Mouse (Mus musculus) heart, embryonic 13.5 days (tissue): ENCODE results near the gene Cyfip1. TPM values are rescaled to one million over a fixed set of nuclear protein-coding genes. Genes with fewer than 3 reads are reported as not detected.

Experiments used
- ATAC-seq: fragments of 200-750 bp; cut with Nextera tagmentation; 2 replicates; pipeline ENCODE4 v1.8.0; 2017; ENCODE audit warnings: moderate TSS enrichment; ENCODE audit not compliant: insufficient number of reproducible peaks, low FRiP score, low TSS enrichment; ENCODE audit errors: extremely low read depth
- H3K27ac ChIP-seq: fragments of 300-500 bp; sonication (generic); replicated peaks from 2 replicates; pipeline ENCODE4 v1.5.1; 2015; ENCODE audit warnings: moderate library complexity, mild to moderate bottlenecking, inconsistent platforms
- H3K27me3 ChIP-seq: fragments of 300-500 bp; sonication (generic); replicated peaks from 2 replicates; pipeline ENCODE4 v1.6.1; 2015; ENCODE audit warnings: mild to moderate bottlenecking, inconsistent platforms
- H3K36me3 ChIP-seq: fragments of 300-500 bp; sonication (generic); 2 replicates; pipeline ENCODE4 v1.6.1; 2015; ENCODE audit warnings: mild to moderate bottlenecking, inconsistent platforms
- H3K4me1 ChIP-seq: fragments of 300-500 bp; sonication (generic); 2 replicates; pipeline ENCODE4 v1.6.1; 2015; ENCODE audit warnings: inconsistent platforms
- H3K4me2 ChIP-seq: fragments of 300-500 bp; sonication (generic); 2 replicates; pipeline ENCODE4 v1.6.1; 2015; ENCODE audit warnings: inconsistent platforms, mild to moderate bottlenecking, moderate library complexity
- H3K4me3 ChIP-seq: fragments of 300-500 bp; sonication (generic); 2 replicates; pipeline ENCODE4 v1.5.1; 2015; ENCODE audit warnings: moderate library complexity, mild to moderate bottlenecking, inconsistent platforms
- H3K9ac ChIP-seq: fragments of 300-500 bp; sonication (generic); 2 replicates; pipeline ENCODE4 v1.6.1; 2015; ENCODE audit warnings: inconsistent platforms, mild to moderate bottlenecking, moderate library complexity
- H3K9me3 ChIP-seq: fragments of 300-500 bp; sonication (generic); 2 replicates; pipeline ENCODE4 v1.6.1; 2016; ENCODE audit warnings: inconsistent platforms
- WGBS: fragments of 180-500 bp; shearing (Covaris S2); methylation state at CpG from one replicate; pipeline ENCODE4 v1.1.7; 2015; ENCODE audit warnings: mixed read lengths; 5-methylcytosine and 5-hydroxymethylcytosine counted together
- polyA plus RNA-seq: library from polyadenylated mRNA; unstranded; fragments of >200 nt; fragmentation: Nextera tagmentation; extraction: Ambion mirVana; gene quantifications from 2 replicates; pipeline ENCODE4 v1.2.1, GENCODE M21; 2015

Cyfip1 gene
- 50.3 and 51.6 TPM in 2 replicates for polyA plus RNA-seq

- WGBS = 41% methylated on average over 7 of the region's 7 CpGs
- ATAC-seq = no peak
Measured at GRCm38 (mm10) chr7:55841445-55841844, at the start of gene Cyfip1. TSS of gene Cyfip1 (plus strand) at chr7:55841745.

GRCm38 (mm10) chr7:55792280-55792679 is 49.3 kb upstream of the Cyfip1 start:
- Histone ChIP-seq H3K4me2 (no peak overlapping the region), H3K36me3 (peaks cover 14% of the 10 kb centered on the region), H3K4me1 (peaks cover 17% of the 10 kb centered on the region), H3K9ac (no peak overlapping the region), H3K27ac (no peak overlapping the region), H3K9me3 (no peaks in the 10 kb centered on the region), H3K27me3 (no peaks in the 10 kb centered on the region), H3K4me3 (no peak overlapping the region)
- ATAC-seq = no peak
- 73% methylated on average over 3 of the region's 3 CpGs for WGBS

More at GRCm38 (mm10) chr7:55841445-55841844, at the start of gene Cyfip1:
- peak within 1 kb of the TSS; percentile 85 for H3K4me3 ChIP-seq
- H3K9ac ChIP-seq = peak within 1 kb of the TSS; percentile 94
- H3K4me1 ChIP-seq = peaks cover 25% of the 10 kb centered on the region
- no peaks in the 10 kb centered on the region for H3K27me3 ChIP-seq
- 0 out of 2 replicates have a peak, but pooled peaks cover 5% of the 10 kb centered on the region for H3K36me3 ChIP-seq
- no peaks in the 10 kb centered on the region for H3K9me3 ChIP-seq
- peak within 1 kb of the TSS; percentile 93 for H3K4me2 ChIP-seq
- peak within 1 kb of the TSS; percentile 95 for H3K27ac ChIP-seq

- peak overlapping the region; percentile 82 for H3K4me2 ChIP-seq
- peaks cover 17% of the 10 kb centered on the region for H3K4me1 ChIP-seq
- H3K27me3 ChIP-seq = no peaks in the 10 kb centered on the region
- peak overlapping the region; percentile 87 for H3K4me3 ChIP-seq
- H3K9ac ChIP-seq = peak overlapping the region; percentile 96
- 36% methylated on average over 13 of the region's 13 CpGs for WGBS
- 0 out of 2 replicates have a peak overlapping the region, but pooled peaks have one; percentile 28 for H3K27ac ChIP-seq
- ATAC-seq = no peak
- peaks cover 25% of the 10 kb centered on the region for H3K36me3 ChIP-seq
- no peaks in the 10 kb centered on the region for H3K9me3 ChIP-seq
Measured at GRCm38 (mm10) chr7:55793236-55793951, 48.2 kb upstream of the Cyfip1 start.

DNA sequence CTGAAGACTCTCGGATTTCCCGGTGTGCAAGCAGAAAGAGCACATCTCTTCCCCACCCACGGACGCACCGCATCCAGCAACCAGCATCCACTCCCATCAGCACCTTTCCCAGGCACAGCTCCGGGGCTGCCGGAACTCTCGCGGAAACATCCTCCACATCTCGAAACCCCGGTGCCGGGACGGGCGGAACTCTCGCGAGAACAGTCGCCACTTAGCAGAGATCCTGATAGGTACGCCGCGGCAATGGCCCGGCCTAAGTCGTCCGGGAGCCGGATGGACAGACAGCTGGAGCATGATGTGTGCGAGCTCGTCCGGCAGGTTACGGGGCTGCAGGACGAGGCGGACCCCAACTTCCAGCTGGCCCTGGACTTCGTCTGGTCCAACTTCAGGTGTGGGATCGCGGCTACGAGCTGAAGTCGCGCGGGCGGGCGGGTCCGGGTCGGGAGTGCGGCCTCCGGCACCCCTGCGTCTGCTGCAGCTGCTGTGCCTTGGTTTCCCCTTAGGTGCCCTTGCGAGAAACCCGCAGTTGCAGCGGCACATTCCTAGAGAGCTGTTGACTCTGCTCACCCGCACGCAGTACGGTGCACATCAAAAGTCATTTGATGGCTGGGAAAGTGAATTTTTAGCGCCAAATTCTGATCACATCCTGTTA is 47.5 kb upstream of the Cyfip1 start, which contains the start of gene Tubgcp5:
Gene Tubgcp5 (plus strand): TSS at position 203 of the 652 bp plus-strand sequence.
- ATAC-seq = peak; percentile 89
- Histone ChIP-seq H3K27ac (peak within 1 kb of the TSS; percentile 73), H3K4me1 (peaks cover 17% of the 10 kb centered on the region), H3K9ac (peak within 1 kb of the TSS; percentile 96), H3K4me2 (peak within 1 kb of the TSS; percentile 82), H3K27me3 (no peaks in the 10 kb centered on the region), H3K4me3 (peak within 1 kb of the TSS; percentile 87), H3K9me3 (no peaks in the 10 kb centered on the region), H3K36me3 (peaks cover 31% of the 10 kb centered on the region)
- WGBS = under 1% methylated on average over 51 of the region's 51 CpGs

- WGBS = 87% methylated on average over 3 of the region's 3 CpGs
- Histone ChIP-seq H3K4me3 (no peak overlapping the region), H3K27ac (no peak overlapping the region), H3K4me1 (peaks cover 6% of the 10 kb centered on the region), H3K27me3 (no peaks in the 10 kb centered on the region), H3K9ac (no peak overlapping the region), H3K36me3 (peaks cover 82% of the 10 kb centered on the region), H3K4me2 (no peak overlapping the region), H3K9me3 (no peaks in the 10 kb centered on the region)
- ATAC-seq = no peak
Measured at GRCm38 (mm10) chr7:55799981-55800380, 41.6 kb upstream of the Cyfip1 start.

- WGBS = 86% methylated on average over 2 of the region's 2 CpGs
- Histone ChIP-seq H3K4me2 (no peak overlapping the region), H3K36me3 (peaks cover 90% of the 10 kb centered on the region), H3K4me1 (0 out of 2 replicates have a peak, but pooled peaks cover 5% of the 10 kb centered on the region), H3K9ac (no peak overlapping the region), H3K27me3 (no peaks in the 10 kb centered on the region), H3K4me3 (no peak overlapping the region), H3K27ac (no peak overlapping the region), H3K9me3 (no peaks in the 10 kb centered on the region)
- ATAC-seq = no peak
Measured at GRCm38 (mm10) chr7:55809967-55810366, 31.6 kb upstream of the Cyfip1 start.

- H3K27ac ChIP-seq = no peak overlapping the region
- H3K27me3 ChIP-seq = no peaks in the 10 kb centered on the region
- H3K36me3 ChIP-seq = peaks cover 94% of the 10 kb centered on the region
- no peak overlapping the region for H3K4me3 ChIP-seq
- no peak for ATAC-seq
- no peak overlapping the region for H3K4me2 ChIP-seq
- WGBS = 86% methylated on average over 5 of the region's 5 CpGs
- no peaks in the 10 kb centered on the region for H3K9me3 ChIP-seq
- H3K4me1 ChIP-seq = no peaks in the 10 kb centered on the region
- H3K9ac ChIP-seq = no peak overlapping the region
Measured at GRCm38 (mm10) chr7:55824468-55824867, 17.1 kb upstream of the Cyfip1 start.

DNA sequence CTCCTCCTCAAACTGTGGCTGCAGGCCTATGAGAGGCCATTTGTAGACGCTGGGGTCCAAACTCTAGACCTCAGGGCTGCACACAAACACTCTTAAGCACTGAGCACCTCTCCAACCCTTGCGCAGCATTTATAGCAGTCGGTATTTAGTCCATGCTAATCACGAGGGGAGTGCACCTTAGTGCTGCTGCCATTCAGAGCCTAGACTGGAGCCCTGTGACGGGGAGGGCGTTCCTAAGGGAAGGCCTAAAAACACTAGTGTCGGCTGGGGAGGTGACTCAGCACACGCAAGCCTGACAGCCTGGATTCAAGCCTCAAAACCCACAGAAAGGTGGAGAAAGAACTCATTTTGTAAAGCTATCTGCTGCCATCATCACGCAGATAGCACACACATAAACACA is 14.0 kb upstream of the Cyfip1 start:
- Histone ChIP-seq H3K4me1 (no peaks in the 10 kb centered on the region), H3K9me3 (no peaks in the 10 kb centered on the region), H3K36me3 (peaks cover 90% of the 10 kb centered on the region), H3K9ac (no peak overlapping the region), H3K27me3 (no peaks in the 10 kb centered on the region), H3K4me3 (no peak overlapping the region), H3K4me2 (no peak overlapping the region), H3K27ac (no peak overlapping the region)
- 86% methylated on average over 9 of the region's 9 CpGs for WGBS
- ATAC-seq = no peak

DNA sequence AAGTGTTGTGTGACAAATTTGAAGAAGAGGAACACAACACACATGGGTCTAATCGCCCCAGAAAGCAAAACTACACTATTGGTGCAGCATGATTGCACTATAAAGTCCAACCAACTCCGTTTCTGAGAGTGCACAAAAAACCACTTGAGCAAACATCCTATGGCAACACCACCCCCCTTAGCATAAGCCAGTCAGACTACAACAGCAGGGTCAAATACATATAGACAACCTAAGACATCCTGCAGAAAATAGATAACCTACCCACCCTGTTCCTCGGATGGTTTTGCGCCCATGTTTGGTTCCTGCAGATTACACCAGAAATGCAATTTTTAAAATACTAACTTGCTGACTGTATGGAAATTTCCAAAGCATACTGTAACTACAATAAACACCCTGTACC is 4.7 kb upstream of the Cyfip1 start:
- Histone ChIP-seq H3K9ac (no peak overlapping the region), H3K36me3 (peaks cover 17% of the 10 kb centered on the region), H3K27me3 (no peaks in the 10 kb centered on the region), H3K4me1 (peaks cover 5% of the 10 kb centered on the region), H3K4me3 (no peak overlapping the region), H3K4me2 (no peak overlapping the region), H3K27ac (no peak overlapping the region), H3K9me3 (no peaks in the 10 kb centered on the region)
- no peak for ATAC-seq
- 74% methylated on average over 4 of the region's 4 CpGs for WGBS

DNA sequence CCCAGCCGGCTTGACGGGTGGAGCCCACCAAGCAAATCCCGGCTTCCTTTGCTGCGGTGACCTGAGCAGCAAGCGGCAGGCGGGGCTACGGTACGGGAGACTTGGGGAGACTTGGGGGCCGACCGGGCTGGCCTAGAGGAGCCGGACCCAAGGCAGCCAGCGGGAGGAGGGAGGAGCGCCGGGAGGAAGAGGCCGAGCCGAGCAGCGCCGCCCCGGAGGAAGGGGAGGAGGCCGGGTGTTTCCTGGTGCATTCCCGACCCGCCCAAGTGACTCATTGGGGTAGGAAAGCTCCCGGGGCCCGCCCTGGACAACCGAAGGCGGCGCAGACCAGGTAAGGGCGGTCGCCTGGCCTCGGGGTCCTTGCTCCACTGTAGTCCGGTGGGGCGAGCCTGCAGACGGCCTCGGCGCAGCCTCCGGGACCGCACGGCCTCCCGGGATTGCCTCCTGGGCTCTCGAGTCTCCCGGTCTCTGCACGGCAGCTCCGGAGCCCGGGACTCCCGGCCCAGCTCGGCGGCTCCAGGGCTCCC is 495 bp downstream of the Cyfip1 start:
- Histone ChIP-seq H3K27me3 (no peaks in the 10 kb centered on the region), H3K9me3 (no peaks in the 10 kb centered on the region), H3K4me2 (peak overlapping the region; percentile 93), H3K27ac (peak overlapping the region; percentile 95), H3K9ac (peak overlapping the region; percentile 94), H3K4me1 (peaks cover 30% of the 10 kb centered on the region), H3K36me3 (0 out of 2 replicates have a peak, but pooled peaks cover 5% of the 10 kb centered on the region), H3K4me3 (peak overlapping the region; percentile 85)
- peak; percentile 89 for ATAC-seq
- WGBS = under 1% methylated on average over 47 of the region's 47 CpGs

DNA sequence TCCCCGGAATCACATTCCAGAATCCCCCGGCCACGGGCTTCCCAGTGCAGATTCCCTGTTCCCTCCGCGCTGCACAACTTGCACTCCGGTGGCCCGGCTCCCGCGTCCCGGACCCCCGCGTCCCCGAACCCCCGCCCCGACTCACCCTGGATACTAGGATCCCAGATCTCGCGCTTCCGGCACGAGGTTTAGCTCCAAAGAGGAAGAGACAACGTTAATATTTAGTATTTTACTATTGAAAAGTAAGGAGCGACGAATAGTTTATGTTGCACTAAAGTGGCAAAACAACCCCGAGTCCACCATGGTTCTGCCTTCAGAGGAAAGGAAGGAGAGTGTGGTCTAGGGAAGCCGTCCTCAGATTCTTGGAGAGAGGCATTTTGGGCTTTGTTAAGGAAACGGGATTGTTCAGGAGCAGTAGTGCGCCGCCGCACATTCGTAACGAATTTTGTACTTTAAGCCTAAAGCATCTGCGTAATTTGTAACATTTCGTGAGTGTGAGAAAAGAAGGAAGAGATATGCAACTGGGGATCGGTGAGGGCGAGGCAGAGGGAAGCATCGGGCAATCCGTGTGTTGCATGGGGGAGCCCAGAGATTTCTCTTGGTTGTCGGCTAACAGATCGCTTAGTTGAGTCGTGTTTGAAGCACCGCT is 1.1 kb downstream of the Cyfip1 start:
- WGBS = under 1% methylated on average over 40 of the region's 40 CpGs
- peak overlapping the region; percentile 93 for H3K4me2 ChIP-seq
- ATAC-seq = no peak
- H3K36me3 ChIP-seq = 0 out of 2 replicates have a peak, but pooled peaks cover 5% of the 10 kb centered on the region
- H3K4me3 ChIP-seq = peak overlapping the region; percentile 85
- H3K4me1 ChIP-seq = peaks cover 30% of the 10 kb centered on the region
- peak overlapping the region; percentile 95 for H3K27ac ChIP-seq
- no peaks in the 10 kb centered on the region for H3K9me3 ChIP-seq
- H3K27me3 ChIP-seq = no peaks in the 10 kb centered on the region
- H3K9ac ChIP-seq = peak overlapping the region; percentile 94
